8 mouse cellular contexts compared by ENCODE assay signal in the genomic region with DNA sequence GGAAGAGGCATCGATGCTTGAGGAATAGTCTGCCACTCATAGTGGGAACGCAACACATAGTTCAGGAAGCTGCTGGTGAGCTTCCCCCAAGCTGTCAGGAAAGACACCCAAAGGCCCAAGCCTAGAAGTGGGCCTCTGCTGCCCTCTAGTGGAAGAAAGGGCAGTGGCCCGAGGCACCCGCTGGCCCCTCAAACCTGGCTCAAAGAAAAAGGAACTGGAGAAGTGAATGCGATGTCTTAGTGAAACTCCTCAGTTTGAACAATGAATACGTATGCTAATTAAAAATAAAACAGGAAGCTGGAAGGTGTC. TPM values are rescaled to one million over a fixed set of nuclear protein-coding genes. Genes with fewer than 3 reads are reported as not detected.
DNase-seq lines count a peak whose midpoint lies in the region; ATAC-seq and TF ChIP-seq lines count a peak whose summit lies in the region.

No protein-coding gene starts in this region.

- no peaks in the 10 kb centered on the region for H3K79me2 ChIP-seq in CH12.LX (replicated peaks; ENCODE audit: control insufficient read depth, extremely low read depth, insufficient read depth, poor library complexity, severe bottlenecking)

- peak; percentile 77 to 98 for TF ChIP-seq CTCF in CH12.LX (conservative IDR thresholded peaks at IDR 0.05 in 1 of 2, IDR thresholded peaks at IDR 0.05 in 1 of 2; ENCODE audit: low read depth in 2 of 2, low read length in 2 of 2)
- TF ChIP-seq CTCF in lung, embryonic 14.5 days (IDR thresholded peaks at IDR 0.05; ENCODE audit: low read depth), result peak; percentile 99
- peak; percentile 89 for TF ChIP-seq CTCF in olfactory bulb, adult 2 months (IDR thresholded peaks at IDR 0.05; ENCODE audit: insufficient read depth, low read depth, low read length)

- ATAC-seq in heart, embryonic 15.5 days (replicated peaks; ENCODE audit: insufficient number of reproducible peaks, insufficient read depth, low FRiP score, low read depth), result no peak
- no peak; the same call in 1 of the 2 replicates for ATAC-seq in lung, embryonic 14.5 days (ENCODE audit: insufficient read depth)

- WGBS in forebrain, embryonic 10.5 days, result 7% methylated on average over 6 of the region's 6 CpGs
- 1% methylated on average over 6 of the region's 6 CpGs for WGBS in heart, embryonic 15.5 days
- 3% methylated on average over 6 of the region's 6 CpGs for WGBS in lung, embryonic 14.5 days
- WGBS in olfactory bulb, adult 2 months, result 2% methylated on average over 6 of the region's 6 CpGs

- no peak for TF ChIP-seq EP300 in CH12.LX (IDR thresholded peaks at IDR 0.05; ENCODE audit: low read length)

- peaks cover 0 to 2% of the 10 kb centered on the region in 2 experiments for H3K36me3 ChIP-seq in CH12.LX (replicated peaks in 1 of 2; ENCODE audit: control insufficient read depth in 1 of 2, insufficient read depth in 1 of 2, low read length in 1 of 2)
- H3K36me3 ChIP-seq in forebrain, embryonic 10.5 days (replicated peaks), result no peaks in the 10 kb centered on the region
- no peaks in the 10 kb centered on the region for H3K36me3 ChIP-seq in heart, embryonic 15.5 days
- H3K36me3 ChIP-seq in lung, embryonic 14.5 days (ENCODE audit: insufficient read depth), result no peaks in the 10 kb centered on the region

- peak; percentile 80 for DNase-seq in CH12.LX (ENCODE audit: extremely low read depth)
- peak; percentile 45 for DNase-seq in c-Kit-negative CD71-positive TER-119-positive erythroid progenitor cells, embryonic 14.5 days (ENCODE audit: low read depth, low spot score)
- DNase-seq in forebrain, embryonic 10.5 days (ENCODE audit: extremely low spot score, low spot score), result peak; percentile 79
- peak; percentile 90 for DNase-seq in layer of hippocampus, adult 11-12 months (ENCODE audit: low spot score)
- DNase-seq in lung, embryonic 14.5 days, result peak; percentile 94
- peak; percentile 69 to 77 for DNase-seq in thymus, adult 18-20 months

- H3K9me3 ChIP-seq in CH12.LX (replicated peaks; ENCODE audit: low read length), result no peaks in the 10 kb centered on the region
- no peaks in the 10 kb centered on the region for H3K9me3 ChIP-seq in forebrain, embryonic 10.5 days
- H3K9me3 ChIP-seq in heart, embryonic 15.5 days (replicated peaks), result no peaks in the 10 kb centered on the region
- H3K9me3 ChIP-seq in lung, embryonic 14.5 days (ENCODE audit: low read depth, low read length), result no peaks in the 10 kb centered on the region

- no peak overlapping the region for H3K4me3 ChIP-seq in CH12.LX (replicated peaks in 1 of 3; ENCODE audit: low read depth in 2 of 3, low read length in 2 of 3, poor library complexity in 1 of 3)
- no peak overlapping the region for H3K4me3 ChIP-seq in forebrain, embryonic 10.5 days
- H3K4me3 ChIP-seq in heart, embryonic 15.5 days, result peak overlapping the region; percentile 27; the same call in 1 of the 2 replicates
- peak overlapping the region; percentile 11; the same call in 1 of the 2 replicates for H3K4me3 ChIP-seq in lung, embryonic 14.5 days (ENCODE audit: low read depth, low read length)
- H3K4me3 ChIP-seq in olfactory bulb, adult 2 months (ENCODE audit: insufficient read depth, low read depth, low read length), result no peak overlapping the region

- no peak; the same call in none of the 2 replicates for TF ChIP-seq RAD21 in CH12.LX (IDR thresholded peaks at IDR 0.05; ENCODE audit: low read depth, low read length)

- in situ Hi-C loops in CH12.LX (cut with MboI; ENCODE audit: low pct_ligation_motif_present, low pct_unique_long_range_greater_than_20kb, low sequenced_read_pairs), result no loop called here

- no peaks in the 10 kb centered on the region for H3K27me3 ChIP-seq in CH12.LX (replicated peaks)
- peaks cover 54% of the 10 kb centered on the region for H3K27me3 ChIP-seq in forebrain, embryonic 10.5 days (ENCODE audit: poor library complexity, severe bottlenecking)
- H3K27me3 ChIP-seq in heart, embryonic 15.5 days, result peaks cover 18% of the 10 kb centered on the region; the same call in 1 of the 2 replicates
- no peaks in the 10 kb centered on the region for H3K27me3 ChIP-seq in lung, embryonic 14.5 days (ENCODE audit: insufficient read depth, low read length)

- H3K27ac ChIP-seq in CH12.LX (ENCODE audit: insufficient read depth, low read depth), result no peak overlapping the region
- H3K27ac ChIP-seq in forebrain, embryonic 10.5 days, result no peak overlapping the region
- no peak overlapping the region for H3K27ac ChIP-seq in heart, embryonic 15.5 days
- no peak overlapping the region for H3K27ac ChIP-seq in lung, embryonic 14.5 days (ENCODE audit: low read depth)
- no peak overlapping the region for H3K27ac ChIP-seq in olfactory bulb, adult 2 months (ENCODE audit: insufficient read depth, low read depth, low read length)

- peak overlapping the region; percentile 54 for H3K4me2 ChIP-seq in CH12.LX (ENCODE audit: insufficient read depth, low read depth, poor library complexity, severe bottlenecking)
- peak overlapping the region; percentile 52 for H3K4me2 ChIP-seq in heart, embryonic 15.5 days
- H3K4me2 ChIP-seq in lung, embryonic 14.5 days, result peak overlapping the region; percentile 50

- no peak overlapping the region for H3K9ac ChIP-seq in CH12.LX (ENCODE audit: insufficient read depth, low read depth)
- H3K9ac ChIP-seq in heart, embryonic 15.5 days, result 0 out of 2 replicates have a peak overlapping the region, but pooled peaks have one; percentile 38
- 0 out of 2 replicates have a peak overlapping the region, but pooled peaks have one; percentile 9 for H3K9ac ChIP-seq in lung, embryonic 14.5 days

- no peak for TF ChIP-seq POLR2A in CH12.LX (IDR thresholded peaks at IDR 0.05; ENCODE audit: low read depth, low read length)
- no peak for TF ChIP-seq POLR2A in olfactory bulb, adult 2 months (IDR thresholded peaks at IDR 0.05; ENCODE audit: insufficient read depth, low read depth, low read length)

- dilution Hi-C loops in CH12.LX (cut with MboI; ENCODE audit: extremely low pct_ligation_motif_present, extremely low pct_unique_long_range_greater_than_20kb, low sequenced_read_pairs), result no loop called here

- H3K4me1 ChIP-seq in CH12.LX (ENCODE audit: control insufficient read depth in 1 of 2, insufficient read depth in 2 of 2), result peaks cover 11 to 39% of the 10 kb centered on the region in 2 experiments
- peaks cover 30% of the 10 kb centered on the region for H3K4me1 ChIP-seq in forebrain, embryonic 10.5 days
- peaks cover 19% of the 10 kb centered on the region for H3K4me1 ChIP-seq in heart, embryonic 15.5 days (replicated peaks)
- H3K4me1 ChIP-seq in lung, embryonic 14.5 days (ENCODE audit: insufficient read depth), result no peaks in the 10 kb centered on the region
- H3K4me1 ChIP-seq in olfactory bulb, adult 2 months (ENCODE audit: control insufficient read depth, insufficient read depth, low read length), result peaks cover 14% of the 10 kb centered on the region

RNA-seq across cellular contexts. Expression of a gene that starts 2.6 kb away (rescaled TPM):
- total RNA-seq in CH12.LX (2012; rRNA removed), result not detected in 2 replicates
- total RNA-seq in CH12.LX (2014; rRNA removed), result not detected in 2 replicates
- polyA plus RNA-seq in CH12.LX (2012; ENCODE audit: insufficient read length, low read depth), result not detected in 2 replicates
- not detected in 2 replicates for polyA plus RNA-seq in forebrain, embryonic 10.5 days (2016; fragmentation: Nextera tagmentation; extraction: Ambion mirVana)
- polyA plus RNA-seq in heart, embryonic 15.5 days (2015; fragmentation: Nextera tagmentation; extraction: Ambion mirVana), result not detected in 2 replicates
- polyA plus RNA-seq in lung, embryonic 14.5 days (2014; fragmentation: Nextera tagmentation; extraction: Ambion mirVana), result not detected in 2 replicates
- polyA plus RNA-seq in olfactory bulb, adult 2 months (2012; ENCODE audit: insufficient read depth, insufficient read length, low replicate concordance, missing spikeins), result not detected in 2 replicates

RNA-seq across cellular contexts. Expression of a gene that starts 10.7 kb away (rescaled TPM):
- total RNA-seq in CH12.LX (2012; rRNA removed) (14.4 and 17.5 TPM in 2 replicates), CH12.LX (2014; rRNA removed) (21.5 and 22.6 TPM in 2 replicates)
- 31.4 and 35.3 TPM in 2 replicates for polyA plus RNA-seq in CH12.LX (2012; ENCODE audit: insufficient read length, low read depth)
- polyA plus RNA-seq in forebrain, embryonic 10.5 days (2016; fragmentation: Nextera tagmentation; extraction: Ambion mirVana), result 31.7 and 33.5 TPM in 2 replicates
- 16.2 and 33.9 TPM in 2 replicates for polyA plus RNA-seq in heart, embryonic 15.5 days (2015; fragmentation: Nextera tagmentation; extraction: Ambion mirVana)
- polyA plus RNA-seq in lung, embryonic 14.5 days (2014; fragmentation: Nextera tagmentation; extraction: Ambion mirVana), result 8.3 and 8.7 TPM in 2 replicates
- polyA plus RNA-seq in olfactory bulb, adult 2 months (2012; ENCODE audit: insufficient read depth, insufficient read length, low replicate concordance, missing spikeins), result 185 TPM in 1 of 2 replicates, not detected in the other

RNA-seq across cellular contexts. Expression of a gene that starts 21.2 kb away (rescaled TPM):
- total RNA-seq in CH12.LX (2012; rRNA removed) (not detected in 2 replicates), CH12.LX (2014; rRNA removed) (not detected in 2 replicates)
- not detected in 2 replicates for polyA plus RNA-seq in CH12.LX (2012; ENCODE audit: insufficient read length, low read depth)
- not detected in 2 replicates for polyA plus RNA-seq in forebrain, embryonic 10.5 days (2016; fragmentation: Nextera tagmentation; extraction: Ambion mirVana)
- polyA plus RNA-seq in heart, embryonic 15.5 days (2015; fragmentation: Nextera tagmentation; extraction: Ambion mirVana), result not detected in 2 replicates
- polyA plus RNA-seq in lung, embryonic 14.5 days (2014; fragmentation: Nextera tagmentation; extraction: Ambion mirVana), result not detected in 2 replicates
- polyA plus RNA-seq in olfactory bulb, adult 2 months (2012; ENCODE audit: insufficient read depth, insufficient read length, low replicate concordance, missing spikeins), result not detected in 2 replicates

RNA-seq across cellular contexts. Expression of a gene that starts 32.6 kb away (rescaled TPM):
- not detected in 2 replicates for total RNA-seq in CH12.LX (2012; rRNA removed)
- not detected in 2 replicates for total RNA-seq in CH12.LX (2014; rRNA removed)
- polyA plus RNA-seq in CH12.LX (2012; ENCODE audit: insufficient read length, low read depth), result not detected in 2 replicates
- not detected in 2 replicates for polyA plus RNA-seq in forebrain, embryonic 10.5 days (2016; fragmentation: Nextera tagmentation; extraction: Ambion mirVana)
- 1.1 and 1.2 TPM in 2 replicates for polyA plus RNA-seq in heart, embryonic 15.5 days (2015; fragmentation: Nextera tagmentation; extraction: Ambion mirVana)
- polyA plus RNA-seq in lung, embryonic 14.5 days (2014; fragmentation: Nextera tagmentation; extraction: Ambion mirVana), result 0.33 and 0.80 TPM in 2 replicates
- polyA plus RNA-seq in olfactory bulb, adult 2 months (2012; ENCODE audit: insufficient read depth, insufficient read length, low replicate concordance, missing spikeins), result not detected in 2 replicates

RNA-seq across cellular contexts. Expression of a gene that starts 47.4 kb away (rescaled TPM):
- total RNA-seq in CH12.LX (2012; rRNA removed), result 0.08 TPM in 1 of 2 replicates, not detected in the other
- not detected in 2 replicates for total RNA-seq in CH12.LX (2014; rRNA removed)
- not detected in 2 replicates for polyA plus RNA-seq in CH12.LX (2012; ENCODE audit: insufficient read length, low read depth)
- 0.41 and 0.45 TPM in 2 replicates for polyA plus RNA-seq in forebrain, embryonic 10.5 days (2016; fragmentation: Nextera tagmentation; extraction: Ambion mirVana)
- polyA plus RNA-seq in heart, embryonic 15.5 days (2015; fragmentation: Nextera tagmentation; extraction: Ambion mirVana), result 0.15 and 0.42 TPM in 2 replicates
- polyA plus RNA-seq in lung, embryonic 14.5 days (2014; fragmentation: Nextera tagmentation; extraction: Ambion mirVana), result 0.20 and 0.32 TPM in 2 replicates
- not detected in 2 replicates for polyA plus RNA-seq in olfactory bulb, adult 2 months (2012; ENCODE audit: insufficient read depth, insufficient read length, low replicate concordance, missing spikeins)

Comparison
In these comparisons a context has a peak if more than half of its experiments do, and no peak if none do; other contexts are left out.
1. H3K4me3 ChIP-seq: peak in heart, embryonic 15.5 days (single experiment) and lung, embryonic 14.5 days (single experiment); none in CH12.LX (0 of 3), forebrain, embryonic 10.5 days (single experiment) and olfactory bulb, adult 2 months (single experiment).
2. Peak in every context shown above with its lines, with median percentiles within 50 percentile points of each other: DNase-seq, H3K4me2 ChIP-seq and CTCF ChIP-seq.